Mouse (Mus musculus) heart, adult 2 months (tissue): Measurements from ENCODE around the gene Nutf2. TPM values are rescaled to one million over a fixed set of nuclear protein-coding genes. Genes with fewer than 3 reads are reported as not detected.

Source experiments
- DNase-seq, 2 experiments: peaks; one replicate each; pipeline ENCODE4 v3.0.0; 2021
- H3K27ac ChIP-seq: fragments of 200-600 bp; 2 replicates; pipeline ENCODE4 v1.8.1; 2022
- H3K27me3 ChIP-seq: fragments of 200-500 bp; 2 replicates; pipeline ENCODE4 v1.6.1; 2012; ENCODE audit warnings: mild to moderate bottlenecking, low read length, inconsistent platforms, mixed read lengths; ENCODE audit not compliant: control insufficient read depth, insufficient read depth
- H3K36me3 ChIP-seq: fragments of 200-500 bp; 2 replicates; pipeline ENCODE4 v1.6.1; 2012; ENCODE audit warnings: low read length, inconsistent platforms; ENCODE audit not compliant: control insufficient read depth, insufficient read depth
- H3K4me1 ChIP-seq: fragments of 200-500 bp; 2 replicates; pipeline ENCODE4 v1.6.1; 2011; ENCODE audit warnings: low read length; ENCODE audit not compliant: control insufficient read depth, insufficient read depth
- H3K4me3 ChIP-seq: fragments of 200-600 bp; 2 replicates; pipeline ENCODE4 v1.8.1; 2022
- H3K79me2 ChIP-seq: fragments of 200-500 bp; replicated peaks from 2 replicates; pipeline ENCODE4 v1.6.1; 2012; ENCODE audit warnings: mild to moderate bottlenecking, inconsistent platforms, low read length, moderate library complexity, mixed read lengths; ENCODE audit not compliant: control insufficient read depth, insufficient read depth
- H3K9ac ChIP-seq: fragments of 200-500 bp; 2 replicates; pipeline ENCODE4 v1.6.1; 2012; ENCODE audit warnings: low read depth, mild to moderate bottlenecking, control low read depth, inconsistent platforms, low read length, mixed read lengths
- CTCF ChIP-seq: fragments of 200-600 bp; IDR thresholded peaks from 2 replicates; pipeline ENCODE4 v1.8.1; 2022; ENCODE audit warnings: antibody characterized with exemption, mild to moderate bottlenecking, moderate library complexity
- EP300 ChIP-seq: fragments of 200-500 bp; IDR thresholded peaks from 2 replicates; pipeline ENCODE4 v1.6.1; 2011; ENCODE audit warnings: low read depth, low read length, control low read depth; ENCODE audit not compliant: insufficient read depth
- POLR2A ChIP-seq: fragments of 200-500 bp; IDR thresholded peaks from 2 replicates; pipeline ENCODE4 v1.6.1; 2011; ENCODE audit warnings: mild to moderate bottlenecking, low read depth, low read length, control low read depth; ENCODE audit not compliant: insufficient read depth
- whole genome bisulfite sequencing: fragments of 180-500 bp; shearing (Covaris S2); methylation state at CpG from one replicate; pipeline ENCODE4 v1.1.7; 2018; 5-methylcytosine and 5-hydroxymethylcytosine counted together
- intact Hi-C: fragments of 180-260 bp; cut with DNase I; formaldehyde crosslinking; loops from one replicate; pipeline ENCODE4 v1.15.1; 2025
- polyA plus RNA-seq: library from polyadenylated mRNA; depleted of rRNA; stranded (reverse); fragments of >200 nt; gene quantifications from 2 replicates; pipeline ENCODE4 v1.2.3, GENCODE M21; 2012
- total RNA-seq, 2 experiments: library from RNA; stranded (reverse); gene quantifications; 2 replicates each; pipeline ENCODE4 v1.2.3; 2021

Nutf2 gene
- total and polyA plus RNA-seq, 3 experiments = 35.5 to 56.1 (median 39.8) TPM

GRCm38 (mm10) chr8:105835318-105835717 is 25.1 kb upstream of the Nutf2 start:
- Histone ChIP-seq H3K4me1 (no peaks in the 10 kb centered on the region), H3K27ac (no peak overlapping the region), H3K79me2 (no peaks in the 10 kb centered on the region), H3K36me3 (no peaks in the 10 kb centered on the region), H3K9ac (no peak overlapping the region), H3K4me3 (no peak overlapping the region), H3K27me3 (no peaks in the 10 kb centered on the region)
- DNase-seq = peak; percentile 73 to 81
- intact Hi-C loops = loop anchor here (1.0 to 5.0 kb wide), 2 partner anchors 95 to 187 kb away; no protein-coding TSS in a partner anchor
- peak; percentile 82 for TF ChIP-seq CTCF
- no peak for TF ChIP-seq POLR2A
- 0 out of 2 replicates have a peak, but pooled peaks have one; percentile 70 for TF ChIP-seq EP300
- 21% methylated on average over 11 of the region's 11 CpGs for WGBS

DNA sequence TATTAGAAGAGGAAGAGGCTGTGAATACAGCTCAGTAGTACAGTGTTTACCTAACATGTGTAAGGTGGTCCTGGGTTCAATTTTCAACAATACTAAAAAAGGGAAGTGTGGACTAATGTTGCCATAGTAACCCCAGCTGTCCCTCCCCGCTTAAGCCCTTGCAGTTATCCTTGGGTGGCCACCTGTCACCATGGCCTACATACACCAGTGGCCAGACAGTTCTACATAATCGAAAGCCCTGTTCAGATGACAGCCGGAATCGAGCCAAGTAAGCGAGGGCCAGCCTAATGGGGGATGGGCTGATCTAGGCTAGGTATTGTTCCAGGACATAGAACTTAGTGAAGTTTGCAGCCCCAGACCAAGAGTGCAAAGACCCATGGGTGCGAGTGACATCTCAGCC is 23.4 kb upstream of the Nutf2 start:
- no peak for DNase-seq
- 78% methylated on average over 6 of the region's 6 CpGs for WGBS
- intact Hi-C loops = loop anchor here (5.0 kb wide), 1 partner anchor 185 kb away; no protein-coding TSS in a partner anchor

GRCm38 (mm10) chr8:105839209-105839608 is 21.2 kb upstream of the Nutf2 start:
- Histone ChIP-seq H3K36me3 (no peaks in the 10 kb centered on the region), H3K27me3 (no peaks in the 10 kb centered on the region), H3K4me1 (no peaks in the 10 kb centered on the region), H3K9ac (no peak overlapping the region), H3K4me3 (no peak overlapping the region), H3K27ac (no peak overlapping the region), H3K79me2 (no peaks in the 10 kb centered on the region)
- intact Hi-C loops = loop anchor here (5.0 kb wide), 1 partner anchor 183 kb away; no protein-coding TSS in a partner anchor
- TF ChIP-seq POLR2A (no peak), EP300 (no peak), CTCF (no peak)
- WGBS = 83% methylated on average over 5 of the region's 5 CpGs
- DNase-seq = no peak

More for the DNA sequence above, 23.4 kb upstream of the Nutf2 start:
- no peaks in the 10 kb centered on the region for H3K27me3 ChIP-seq
- no peaks in the 10 kb centered on the region for H3K4me1 ChIP-seq
- no peak overlapping the region for H3K4me3 ChIP-seq
- H3K79me2 ChIP-seq = no peaks in the 10 kb centered on the region
- no peak overlapping the region for H3K9ac ChIP-seq
- H3K27ac ChIP-seq = no peak overlapping the region
- H3K36me3 ChIP-seq = no peaks in the 10 kb centered on the region
- TF ChIP-seq POLR2A (no peak), CTCF (no peak), EP300 (no peak)

DNA sequence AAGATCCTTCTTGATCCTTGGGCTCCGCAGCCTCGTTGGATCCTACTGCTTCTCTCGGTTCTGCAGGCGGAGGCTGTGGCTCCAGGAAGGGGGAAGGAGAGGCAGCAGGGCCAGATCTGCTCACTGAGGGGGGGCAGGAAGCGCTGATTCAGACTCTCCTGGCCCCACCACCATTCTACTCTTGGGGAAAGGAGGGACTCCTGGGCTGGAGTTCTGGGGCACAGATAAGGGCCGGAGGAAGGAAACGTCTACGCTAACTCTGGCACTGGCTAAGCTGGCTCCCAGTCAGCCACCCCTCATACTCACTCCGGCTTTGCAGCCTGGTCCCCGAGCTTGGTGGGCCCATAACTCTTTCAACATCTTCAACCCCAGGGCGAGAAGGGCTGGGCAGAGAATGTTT is 13.7 kb upstream of the Nutf2 start:
- Histone ChIP-seq H3K36me3 (no peaks in the 10 kb centered on the region), H3K27me3 (no peaks in the 10 kb centered on the region), H3K4me1 (peaks cover 1% of the 10 kb centered on the region; the same call in 1 of the 2 replicates), H3K9ac (no peak overlapping the region), H3K27ac (no peak overlapping the region), H3K79me2 (no peaks in the 10 kb centered on the region), H3K4me3 (no peak overlapping the region)
- WGBS = 51% methylated on average over 11 of the region's 11 CpGs
- peak in 1 of 2 experiments; percentile 21 for DNase-seq
- TF ChIP-seq CTCF (no peak), POLR2A (no peak), EP300 (no peak)
- intact Hi-C loops = no loop called here

DNA sequence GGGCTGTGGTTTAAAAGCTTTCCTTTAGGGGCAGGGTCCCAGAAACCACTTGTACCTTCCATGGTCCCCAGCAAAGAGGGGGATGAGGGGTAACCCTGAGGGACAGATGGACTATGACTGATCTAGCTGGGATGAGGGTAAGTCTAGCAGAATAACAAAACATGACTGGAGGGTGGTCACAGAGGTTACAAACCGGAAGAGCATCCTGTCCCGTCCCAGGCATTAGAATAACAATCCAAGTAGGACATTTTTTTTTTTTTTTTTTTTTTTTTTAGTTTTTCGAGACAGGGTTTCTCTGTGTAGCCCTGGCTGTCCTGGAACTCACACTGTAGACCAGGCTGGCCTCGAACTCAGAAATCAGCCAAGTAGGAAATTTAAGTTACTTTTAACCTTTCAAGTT is 10.4 kb upstream of the Nutf2 start:
- TF ChIP-seq POLR2A (no peak), CTCF (no peak), EP300 (no peak)
- DNase-seq = no peak
- no peak overlapping the region for H3K27ac ChIP-seq
- no peaks in the 10 kb centered on the region for H3K36me3 ChIP-seq
- WGBS = 40% methylated on average over 4 of the region's 4 CpGs
- H3K27me3 ChIP-seq = no peaks in the 10 kb centered on the region
- H3K4me1 ChIP-seq = peaks cover 3% of the 10 kb centered on the region; the same call in 1 of the 2 replicates
- H3K79me2 ChIP-seq = no peaks in the 10 kb centered on the region
- intact Hi-C loops = loop anchor here (5.0 kb wide), 3 partner anchors 82 to 162 kb away; partner anchors contain the start of genes Ctrl and Ddx28
- H3K9ac ChIP-seq = no peak overlapping the region
- H3K4me3 ChIP-seq = no peak overlapping the region

- intact Hi-C loops = loop anchor here (5.0 kb wide), 3 partner anchors 82 to 162 kb away; partner anchors contain the start of genes Ctrl and Ddx28
These were observed 9.8 kb upstream of the Nutf2 start for GRCm38 (mm10) chr8:105850611-105851010.

More at GRCm38 (mm10) chr8:105850611-105851010, 9.8 kb upstream of the Nutf2 start:
- H3K27me3 ChIP-seq = no peaks in the 10 kb centered on the region
- no peaks in the 10 kb centered on the region for H3K79me2 ChIP-seq
- H3K4me1 ChIP-seq = peaks cover 3% of the 10 kb centered on the region; the same call in 1 of the 2 replicates
- TF ChIP-seq POLR2A (no peak), CTCF (no peak), EP300 (no peak)
- H3K36me3 ChIP-seq = no peaks in the 10 kb centered on the region
- DNase-seq = no peak
- H3K9ac ChIP-seq = no peak overlapping the region
- H3K4me3 ChIP-seq = no peak overlapping the region
- 62% methylated on average over 7 of the region's 7 CpGs for WGBS
- H3K27ac ChIP-seq = no peak overlapping the region
